Mouse (Mus musculus): ENCODE data around the gene Tns4. TPM values are rescaled to one million over a fixed set of nuclear protein-coding genes. Genes with fewer than 3 reads are reported as not detected.
A peak's percentile ranks its signal among the peaks of the same experiment; 100 is the strongest.

Gene Tns4
- total RNA-seq, 2 experiments from 2014 or later = 0.12 to 0.51 TPM

DNA sequence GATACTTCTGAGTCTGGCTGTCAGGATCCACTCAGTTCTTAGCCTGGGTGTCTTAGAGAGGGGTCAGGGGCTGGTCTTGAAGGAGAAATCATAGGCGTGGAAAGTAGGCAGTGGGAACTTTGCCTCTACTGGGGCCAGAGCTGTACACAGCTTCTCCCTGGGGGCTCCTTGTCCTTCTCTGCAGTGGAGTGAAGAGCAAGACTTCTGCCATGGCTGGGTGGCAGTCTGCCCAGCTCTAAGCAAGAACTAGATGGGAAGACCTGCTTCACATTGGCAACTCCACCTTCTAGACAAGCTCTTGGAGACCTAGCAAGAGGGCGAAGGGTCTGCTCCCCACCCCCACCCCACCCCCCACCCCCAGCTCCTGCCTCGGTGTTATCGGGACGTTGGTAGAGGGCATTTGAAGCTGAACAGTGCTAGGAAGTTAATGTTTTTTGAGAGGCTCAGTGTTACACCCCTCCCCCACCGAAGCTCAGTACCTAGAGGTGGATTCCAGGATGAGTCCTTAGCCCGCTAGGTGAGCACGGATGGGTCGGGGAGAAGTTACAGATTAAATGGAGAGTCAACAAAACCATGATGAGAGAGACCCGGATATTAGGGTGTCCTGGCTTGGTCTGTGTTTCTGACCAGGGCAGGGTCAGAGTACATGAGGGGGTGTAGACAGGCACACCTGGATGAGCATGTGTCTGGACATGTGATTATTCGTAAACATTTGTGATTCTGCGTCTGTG, 43.8 kb downstream of the Tns4 start:
- peak; percentile 72 for DNase-seq

DNA sequence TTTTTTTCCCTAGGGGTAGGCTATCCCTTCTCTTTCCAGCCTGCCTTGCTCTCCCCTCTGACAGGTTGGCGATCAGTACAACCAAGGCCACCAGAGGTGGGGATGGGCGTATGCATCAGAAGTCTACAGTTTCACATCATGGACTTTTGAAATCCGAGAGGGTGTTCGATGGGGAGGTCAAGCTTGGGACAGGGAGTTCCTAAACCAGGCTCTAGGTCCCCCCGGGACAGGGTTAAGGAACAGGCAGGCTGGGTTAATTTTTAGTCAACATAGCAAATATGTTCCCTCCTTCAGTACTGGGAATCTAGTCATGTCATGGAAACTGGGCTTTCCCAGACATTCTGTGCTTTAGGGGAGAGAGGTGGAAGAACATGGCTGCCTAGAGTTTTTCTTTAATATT, 44.8 kb downstream of the Tns4 start:
- no peak for DNase-seq

DNA sequence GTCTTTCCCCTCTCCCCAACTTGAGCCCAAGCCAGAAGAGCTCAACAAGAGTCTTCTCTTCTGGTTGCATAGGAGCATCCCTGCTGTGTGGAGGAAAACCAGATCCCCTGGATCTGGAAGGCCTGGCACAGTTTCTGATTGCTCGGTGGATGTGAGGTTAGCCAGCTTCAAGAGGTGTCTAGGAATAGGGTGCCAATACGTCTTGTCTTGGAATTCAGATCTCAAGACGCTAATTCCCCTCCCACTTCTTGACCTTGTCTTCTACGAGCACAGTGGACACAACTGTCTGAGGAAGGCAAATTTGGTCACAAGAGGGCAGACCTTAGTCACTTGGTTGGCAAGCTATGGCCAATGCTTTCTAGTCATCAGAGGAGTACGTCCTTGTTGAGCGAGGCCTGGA, 45.5 kb downstream of the Tns4 start:
- DNase-seq = no peak

DNA sequence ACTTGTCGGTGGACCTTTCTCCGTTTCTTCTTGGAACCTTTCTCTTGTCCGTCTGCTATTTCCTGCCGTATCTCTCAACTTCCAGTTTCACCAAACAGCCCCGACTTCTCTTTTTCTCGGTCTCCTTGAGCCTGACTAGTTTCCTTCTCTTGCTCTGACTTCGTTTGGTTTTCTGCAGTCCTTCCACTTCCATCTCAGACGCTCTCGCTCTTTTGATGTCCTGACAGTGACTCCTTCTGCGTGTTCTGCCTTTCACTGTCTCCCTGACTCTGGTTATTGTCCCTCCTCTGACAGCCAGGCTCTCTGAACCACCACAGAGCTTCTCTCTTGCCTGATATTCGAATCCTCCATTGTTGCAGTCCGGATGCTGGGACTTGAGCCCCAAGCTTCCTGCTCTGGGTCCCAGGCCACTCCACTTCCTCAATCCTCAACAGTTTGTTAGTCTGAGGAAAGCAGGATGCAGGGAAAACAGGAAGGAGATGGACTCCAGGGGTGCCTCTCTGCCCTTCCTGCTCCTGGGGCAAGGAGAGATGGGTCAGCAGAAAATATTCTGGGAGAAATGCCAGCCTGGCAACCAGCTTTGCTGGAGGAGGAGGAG, 46.2 kb downstream of the Tns4 start:
- peak; percentile 51 for DNase-seq

DNA sequence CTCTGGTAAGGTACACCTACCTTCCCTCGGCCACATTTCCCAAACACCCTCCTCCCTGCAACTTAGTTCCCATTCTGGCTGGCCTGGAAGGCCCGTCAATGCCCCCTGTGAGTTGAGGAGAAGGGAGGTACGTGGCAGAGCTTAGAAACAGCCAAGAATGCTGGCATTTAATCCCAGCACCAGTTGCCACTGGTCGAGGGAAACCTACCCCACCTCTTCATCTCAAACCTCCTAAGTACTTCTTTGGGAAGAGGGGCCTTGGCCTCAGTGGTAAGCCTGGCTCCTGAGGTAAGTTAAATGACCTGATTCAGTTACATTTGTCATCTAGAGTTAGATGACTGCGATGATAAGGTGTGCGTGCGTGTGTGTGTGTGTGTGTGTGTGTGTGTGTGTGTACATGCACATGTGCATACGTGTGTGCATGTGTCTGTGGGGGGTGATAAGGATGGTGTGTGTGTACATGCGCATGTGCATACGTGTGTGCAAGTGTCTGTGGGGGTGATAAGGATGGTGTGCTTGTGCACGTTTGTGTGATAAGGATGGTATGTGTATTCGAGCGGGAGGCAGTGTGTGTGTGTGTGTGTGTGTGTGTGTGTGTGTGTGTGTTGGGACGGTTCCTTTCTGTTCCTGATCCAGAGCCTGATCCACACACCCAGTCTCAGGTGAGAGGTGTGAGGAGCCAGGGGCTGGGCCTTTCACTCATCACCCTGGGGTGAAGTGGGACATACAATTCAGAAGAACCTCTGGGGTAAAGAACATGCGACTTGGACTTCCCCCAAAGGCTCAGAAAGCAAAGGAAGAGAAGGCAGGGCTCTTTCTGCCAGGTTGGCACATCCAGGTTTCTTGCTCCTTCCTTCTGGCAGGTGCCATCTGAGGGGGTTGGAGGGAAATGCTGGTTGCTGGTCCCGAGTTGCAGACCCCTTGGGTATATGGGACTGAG, 47.0 kb downstream of the Tns4 start:
- no peak for DNase-seq

DNA sequence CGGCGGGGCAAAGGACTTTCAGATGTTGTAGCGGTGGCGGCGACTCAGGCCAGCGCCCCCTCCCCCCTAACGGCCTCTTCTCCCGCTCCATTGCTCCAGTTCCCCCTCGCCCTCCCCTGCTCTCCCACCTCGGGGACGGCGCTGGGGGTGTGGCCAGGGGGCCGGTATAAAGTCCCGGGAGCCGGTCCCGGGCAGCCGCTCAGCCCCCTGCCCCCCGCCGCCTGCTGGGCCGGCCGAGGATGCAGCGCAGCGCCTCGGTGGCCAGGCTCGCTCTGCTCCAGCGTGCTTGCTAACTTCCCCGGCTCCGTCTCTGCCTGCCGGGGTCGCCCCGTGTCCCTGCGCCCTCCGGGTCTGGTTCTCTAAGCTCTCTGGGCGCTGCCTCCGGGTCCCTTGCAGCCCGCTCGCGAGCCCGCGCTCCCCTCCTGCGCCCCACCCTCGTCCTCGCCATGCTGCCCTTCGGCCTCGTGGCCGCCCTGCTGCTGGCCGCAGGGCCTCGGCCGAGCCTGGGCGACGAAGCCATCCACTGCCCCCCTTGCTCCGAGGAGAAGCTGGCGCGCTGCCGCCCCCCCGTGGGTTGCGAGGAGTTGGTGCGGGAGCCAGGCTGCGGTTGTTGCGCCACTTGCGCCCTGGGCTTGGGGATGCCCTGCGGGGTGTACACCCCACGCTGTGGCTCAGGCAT, 47.9 kb downstream of the Tns4 start, which contains the start of gene Igfbp4:
Gene Igfbp4, plus strand, starts transcription at position 194 of the 679 bp plus-strand sequence.
- DNase-seq = peak; percentile 77

DNA sequence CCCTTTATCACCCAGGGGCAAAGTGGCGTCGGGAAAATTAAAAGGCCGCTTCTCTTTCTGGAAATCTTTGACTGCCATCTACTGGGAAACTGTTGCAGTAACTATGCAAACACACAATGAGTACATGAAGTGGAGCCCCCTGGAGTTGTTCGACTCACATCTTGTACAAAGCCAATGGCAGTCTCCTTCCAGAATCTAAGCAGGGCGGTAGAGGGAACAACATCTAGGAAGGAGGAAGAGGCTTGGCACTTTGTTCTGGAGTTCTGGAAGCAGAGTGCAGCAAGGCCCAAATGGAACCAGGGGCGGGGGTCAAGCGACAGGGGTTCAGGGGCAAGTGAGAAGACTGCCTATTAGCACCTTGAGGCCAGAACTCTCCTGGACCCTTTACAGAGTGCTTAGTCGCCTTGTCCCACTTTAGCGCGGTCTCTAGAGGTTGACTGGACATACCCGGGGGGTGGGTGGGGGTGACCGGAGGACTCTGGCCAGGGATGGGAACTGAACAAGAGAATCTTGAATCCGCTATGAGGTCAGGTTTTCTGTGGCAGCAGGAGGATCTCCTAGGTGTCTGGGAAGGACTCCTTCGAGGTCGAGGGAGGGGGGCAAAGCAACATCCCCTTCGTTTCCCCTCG, 48.6 kb downstream of the Tns4 start:
- DNase-seq = peak; percentile 47

DNA sequence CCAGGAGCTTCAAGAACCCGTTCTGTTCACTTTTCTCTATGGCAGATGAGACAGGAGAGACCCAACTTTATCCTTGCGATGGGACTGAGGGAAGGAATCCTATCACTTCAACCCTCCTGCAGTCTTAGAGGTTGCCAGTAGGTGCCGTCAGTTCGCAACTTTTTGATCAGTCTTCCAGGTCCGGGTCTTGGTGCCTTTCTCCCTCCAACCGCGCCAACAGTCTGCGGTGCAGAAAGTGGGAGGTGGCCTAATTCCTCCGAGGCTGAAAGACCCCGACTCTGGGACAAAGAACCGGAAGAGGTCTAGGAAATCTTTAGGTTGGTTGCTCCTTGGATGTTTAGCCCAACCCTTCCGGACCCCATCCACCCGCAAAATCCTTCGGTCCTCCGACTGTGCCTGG, 49.3 kb downstream of the Tns4 start:
- peak; percentile 88 for DNase-seq

DNA sequence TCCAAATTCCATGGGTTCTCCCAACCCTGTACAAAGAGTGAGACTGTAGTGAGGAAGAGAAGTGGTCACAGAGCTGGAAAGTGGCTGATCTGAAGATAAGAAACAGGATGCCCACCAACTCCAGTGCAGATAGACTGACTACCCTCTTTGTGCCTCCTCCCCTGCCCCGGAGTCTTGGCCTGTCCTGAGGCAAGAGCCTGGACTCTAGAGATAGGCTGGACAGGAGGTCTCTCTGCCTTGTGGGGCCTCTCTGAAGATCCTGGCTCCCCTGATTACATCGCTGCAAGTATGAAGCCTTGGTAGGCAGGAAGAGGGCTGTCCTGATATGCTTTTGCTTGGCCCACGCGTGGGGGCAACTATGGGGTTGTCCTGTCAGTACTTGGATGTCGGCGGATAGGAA, 52.9 kb downstream of the Tns4 start:
- DNase-seq = no peak

DNA sequence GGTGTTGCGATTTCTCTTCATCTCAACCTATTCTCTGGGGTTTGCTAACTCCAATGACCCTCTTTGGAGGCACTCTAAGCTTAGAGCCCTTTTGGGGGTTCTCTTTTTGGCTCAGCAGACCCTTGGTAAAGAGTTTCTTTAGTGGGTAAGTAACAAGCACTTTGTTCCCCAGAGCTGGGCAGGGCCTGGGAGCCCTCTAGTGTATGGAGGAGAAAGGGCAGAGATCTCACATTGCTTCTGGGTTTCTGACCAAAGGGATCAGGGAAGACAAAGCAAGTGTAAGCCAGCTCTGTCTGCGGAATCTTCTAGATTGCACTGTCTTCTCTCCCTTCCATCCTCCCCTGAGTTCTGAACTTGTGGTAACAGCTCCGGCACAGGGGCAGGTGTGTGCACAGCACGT, 53.8 kb downstream of the Tns4 start:
- DNase-seq = no peak

DNA sequence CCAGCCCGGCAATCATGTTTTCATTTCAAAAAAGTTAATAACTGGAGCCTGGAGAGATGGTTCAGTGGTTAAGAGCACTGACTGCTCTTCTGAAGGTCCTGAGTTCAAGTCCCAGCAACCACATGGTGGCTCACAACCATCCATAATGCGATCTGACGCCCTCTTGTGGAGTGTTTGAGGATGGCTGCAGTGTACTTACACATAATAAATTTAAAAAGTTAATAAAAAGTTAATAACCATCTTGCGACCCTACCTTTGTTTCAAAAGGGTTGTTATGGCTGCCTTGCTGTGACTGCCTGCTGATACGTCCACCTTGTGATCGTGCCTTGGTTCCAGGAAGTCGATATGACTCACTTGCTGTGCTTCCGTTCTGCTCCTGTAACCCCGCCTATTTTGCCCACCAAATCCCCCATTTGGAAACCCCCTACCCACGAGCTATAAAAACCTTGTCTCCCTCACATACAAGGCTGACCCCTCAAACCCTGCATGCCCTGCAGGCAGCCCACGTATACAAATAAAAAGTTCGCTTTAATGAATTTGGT, 62.1 kb downstream of the Tns4 start:
- no peak for DNase-seq

DNA sequence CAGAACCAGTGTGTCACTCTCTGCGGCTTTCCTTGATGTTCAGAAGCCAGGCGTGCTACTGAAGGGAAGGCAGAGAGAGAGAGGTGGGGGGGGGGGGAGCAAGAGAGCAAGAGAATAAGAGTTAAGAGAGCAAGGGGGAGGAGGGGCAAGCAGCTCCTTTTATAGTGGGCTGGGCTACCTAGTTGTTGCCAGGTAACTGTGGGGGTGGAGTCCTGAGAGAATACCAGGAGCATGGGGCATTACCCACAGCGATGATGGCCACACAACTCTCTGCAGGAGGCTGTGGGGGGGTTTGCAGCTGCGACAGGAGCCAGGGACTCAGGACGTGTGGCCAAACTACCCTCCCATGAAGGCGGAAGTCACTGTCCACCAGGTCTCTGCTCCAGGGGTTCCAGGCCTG, 63.2 kb downstream of the Tns4 start:
- DNase-seq = no peak

DNA sequence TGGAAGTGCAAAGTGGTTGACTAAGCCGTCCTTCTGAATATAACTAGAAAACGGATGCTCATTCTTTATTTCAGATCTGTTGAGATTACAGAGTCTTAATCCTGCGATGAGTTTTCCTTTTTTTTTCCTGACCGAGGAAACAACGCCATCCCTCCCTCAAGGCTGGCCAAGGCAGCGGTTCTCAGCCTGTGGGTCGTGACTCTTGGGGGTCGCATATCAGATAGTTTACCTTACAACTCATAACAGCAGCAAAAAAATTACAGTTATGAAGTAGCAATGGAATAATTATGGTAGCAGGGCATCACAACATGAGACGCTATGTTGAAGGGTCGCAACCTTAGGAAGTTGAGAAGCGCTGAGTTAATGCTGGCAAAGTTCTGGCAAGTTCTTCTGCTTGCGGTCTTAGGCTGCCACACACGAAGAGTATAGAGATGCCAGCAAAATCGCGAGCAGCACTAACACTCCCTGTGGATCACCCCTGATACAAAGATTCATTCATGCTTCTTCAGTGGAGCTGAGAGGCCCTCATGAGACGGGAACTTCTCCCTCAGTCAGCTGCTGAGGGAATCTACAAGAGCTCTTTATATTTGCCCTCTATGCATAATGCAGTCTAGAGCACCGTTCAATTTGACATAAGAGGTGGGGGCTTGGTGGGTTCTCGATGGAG, 64.5 kb downstream of the Tns4 start:
- DNase-seq = no peak

DNA sequence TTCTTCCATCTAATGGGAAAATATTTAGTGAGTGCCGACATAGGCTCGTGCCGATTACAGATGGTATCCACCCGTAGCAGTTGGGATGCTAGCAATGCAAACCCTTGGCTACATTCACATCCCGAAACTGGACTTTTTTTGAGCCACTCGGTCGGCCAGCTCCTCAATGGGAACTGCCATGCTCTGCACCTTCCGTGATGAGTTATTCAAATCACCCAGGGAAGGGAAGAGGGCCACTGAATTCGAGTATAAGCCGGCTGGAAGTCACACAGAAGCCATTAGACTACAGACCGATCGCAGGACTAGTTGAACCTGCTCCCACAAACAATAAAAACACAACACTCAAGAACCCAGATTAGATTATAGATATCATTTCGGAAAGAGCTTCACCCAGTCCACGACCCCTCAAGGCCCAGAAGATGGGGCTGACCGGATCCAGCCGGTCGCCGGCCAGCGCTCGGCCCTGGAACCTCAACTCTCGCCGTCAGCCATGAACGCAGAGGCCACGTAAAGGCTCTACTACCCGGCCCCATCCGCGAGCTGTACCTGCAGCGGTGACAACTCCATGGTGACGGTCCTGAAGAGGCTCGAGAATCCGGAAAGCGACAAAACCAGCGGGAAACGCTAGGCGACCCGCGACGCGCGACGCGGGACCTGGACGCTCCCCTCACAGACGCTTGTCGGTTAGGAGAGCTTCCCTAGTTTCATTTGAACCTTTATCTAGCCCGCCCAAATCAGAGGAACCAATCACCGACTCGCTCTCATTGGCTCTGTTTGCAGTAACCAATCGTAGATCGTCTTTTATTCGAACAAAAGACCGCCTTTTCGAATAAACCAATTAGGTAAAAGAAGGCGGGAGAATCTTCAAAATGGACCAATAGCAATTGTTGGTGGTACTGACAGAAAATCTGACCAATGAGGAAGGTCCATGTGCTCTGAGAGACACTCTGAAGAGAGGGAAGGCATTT, 65.3 kb downstream of the Tns4 start, which contains the start of gene Top2a:
Gene Top2a, minus strand, starts transcription at position 690 of the 968 bp plus-strand sequence.
- DNase-seq = peak; percentile 91

DNA sequence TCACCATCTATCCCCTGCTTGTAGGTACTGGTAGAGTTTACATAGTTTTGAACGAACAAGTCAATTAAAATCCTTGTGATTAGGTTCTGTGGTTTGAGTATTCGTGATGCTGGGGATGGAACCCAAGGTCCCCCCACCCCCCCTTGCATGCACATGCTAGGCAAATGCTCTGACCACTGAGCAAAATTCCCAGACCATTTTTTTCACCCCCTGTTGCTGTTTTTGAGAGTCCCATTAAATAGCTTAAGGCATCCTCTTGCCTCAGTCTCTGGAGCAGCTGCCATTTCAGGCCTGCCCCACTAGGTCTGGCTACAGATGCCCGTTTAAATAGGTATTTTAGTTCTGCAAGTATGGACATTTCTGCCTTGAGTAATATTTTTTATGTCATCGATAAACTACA, 66.0 kb downstream of the Tns4 start:
- no peak for DNase-seq

DNA sequence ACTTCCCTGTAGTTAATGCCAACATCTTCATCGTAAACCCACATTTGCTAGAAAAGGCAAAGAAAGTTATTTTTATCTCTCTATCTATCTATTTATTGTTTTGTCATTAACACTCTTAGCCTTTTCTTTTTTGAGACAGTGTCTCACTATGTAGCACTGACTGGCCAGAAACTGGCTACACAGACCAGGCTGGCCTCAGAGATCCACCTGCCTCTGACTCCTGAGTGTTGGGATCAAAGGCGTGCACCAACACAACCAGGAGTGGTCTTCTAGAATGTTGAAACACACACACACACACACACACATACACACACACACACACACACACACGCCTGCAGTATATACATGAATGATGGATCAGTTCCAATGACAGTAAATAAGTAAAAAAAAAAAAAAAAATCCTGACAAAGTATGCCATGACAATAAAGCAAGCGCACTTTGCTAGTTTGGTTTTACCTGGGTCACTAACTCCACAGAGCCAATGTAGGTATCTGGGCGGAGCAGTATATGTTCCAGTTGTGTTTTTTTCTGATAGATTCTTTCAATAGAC, 66.6 kb downstream of the Tns4 start:
- no peak for DNase-seq

DNA sequence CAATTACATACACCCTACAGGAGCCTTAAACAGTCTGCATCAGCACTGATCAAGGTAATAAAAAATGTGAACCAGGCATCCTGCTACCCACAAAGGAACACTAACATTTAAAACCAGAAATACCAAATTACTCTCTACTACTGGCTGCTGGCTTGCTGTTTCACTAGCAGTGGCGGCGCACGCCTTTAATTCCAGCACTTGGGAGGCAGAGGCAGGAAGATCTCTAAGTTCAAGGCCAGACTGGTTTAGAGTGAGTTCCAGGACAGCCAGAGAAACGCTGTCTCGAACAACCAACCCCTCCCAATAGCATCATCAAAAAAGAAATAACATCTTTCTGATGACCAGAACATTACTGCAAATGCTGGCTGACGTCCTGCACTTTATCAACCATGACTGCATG, 69.3 kb downstream of the Tns4 start:
- DNase-seq = no peak
